Mouse (Mus musculus): ENCODE results near the gene Ly6g6e.

DNA sequence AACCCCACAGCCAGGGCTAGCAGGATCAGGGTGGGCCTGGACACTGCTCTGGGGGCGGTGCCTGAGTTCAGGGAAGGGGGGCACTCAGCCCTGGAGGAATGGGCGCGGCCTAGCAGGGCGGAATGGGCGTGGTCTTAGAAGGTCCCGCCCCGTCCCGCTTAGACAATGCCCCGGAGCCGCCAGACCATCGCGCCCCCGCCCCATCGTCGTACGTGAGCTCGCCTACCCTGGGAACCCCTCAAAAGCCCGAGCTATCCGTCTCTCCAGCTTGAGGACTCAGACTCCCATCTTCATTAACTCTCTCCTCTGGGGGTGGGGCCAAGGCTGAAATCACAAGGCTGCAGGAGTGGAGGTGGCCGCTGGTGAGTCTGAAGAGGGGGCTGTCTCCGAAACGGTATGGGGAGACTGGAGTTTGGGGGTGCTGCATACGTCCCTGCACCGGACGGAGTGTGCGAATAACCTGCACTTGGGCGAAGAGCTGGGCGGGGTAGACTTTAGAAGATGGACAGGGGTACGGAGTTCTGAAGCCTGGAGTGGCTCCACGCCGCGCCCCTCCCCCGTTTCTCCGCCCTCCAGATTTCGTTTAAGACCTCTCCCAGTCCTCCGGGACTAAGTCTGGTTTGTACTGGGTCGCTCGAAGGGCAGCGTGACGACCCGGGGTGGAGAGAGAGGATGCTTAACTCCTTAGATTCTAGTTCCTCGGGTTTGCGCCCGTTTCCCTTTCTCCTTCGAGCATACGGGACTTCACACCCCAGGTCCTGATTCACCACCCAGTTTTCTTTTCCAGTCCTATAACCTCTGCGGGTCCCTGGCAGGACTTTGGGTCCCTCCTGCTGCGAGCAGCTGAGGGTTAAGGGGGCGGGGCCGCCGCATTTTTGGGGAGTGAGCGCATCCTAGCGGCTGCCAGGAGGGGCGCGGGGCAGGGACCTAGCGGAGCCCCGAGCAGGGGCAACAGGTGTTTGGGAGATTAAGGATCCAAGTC, 17.5 kb upstream of the Ly6g6e start, which contains the start of gene Ddah2:
- TF ChIP-seq POLR2A (IDR thresholded peaks at IDR 0.05; ENCODE audit: borderline replicate concordance, extremely low read depth, insufficient read depth, insufficient read length, poor library complexity, severe bottlenecking) (peak; percentile 33; the same call in 1 of the 2 replicates), CTCF (IDR thresholded peaks at IDR 0.05; ENCODE audit: borderline replicate concordance, extremely low read depth, insufficient read depth, insufficient read length) (peak; percentile 74)

All from brain, embryonic 14.5 days (tissue).